Mouse (Mus musculus) limb, embryonic 10.5 days (tissue): ENCODE data around the gene Rnf182. TPM values are rescaled to one million over a fixed set of nuclear protein-coding genes. Genes with fewer than 3 reads are reported as not detected.

Source experiments
- DNase-seq: peaks from one replicate; pipeline ENCODE4 v3.0.0-alpha.2; 2017; ENCODE audit warnings: low spot score
- H3K27ac ChIP-seq: fragments of 300-500 bp; sonication (generic); 2 replicates; pipeline ENCODE4 v1.5.1; 2016; ENCODE audit warnings: mild to moderate bottlenecking
- H3K27me3 ChIP-seq: fragments of 300-500 bp; sonication (generic); 2 replicates; pipeline ENCODE4 v1.6.1; 2016; ENCODE audit warnings: low read depth, mild to moderate bottlenecking; ENCODE audit not compliant: poor library complexity, severe bottlenecking
- H3K36me3 ChIP-seq: fragments of 300-500 bp; sonication (generic); 2 replicates; pipeline ENCODE4 v1.6.1; 2016; ENCODE audit warnings: mild to moderate bottlenecking, moderate library complexity
- H3K4me1 ChIP-seq: fragments of 300-500 bp; sonication (generic); 2 replicates; pipeline ENCODE4 v1.6.1; 2016
- H3K4me3 ChIP-seq: fragments of 300-500 bp; sonication (generic); 2 replicates; pipeline ENCODE4 v1.5.1; 2016; ENCODE audit warnings: mild to moderate bottlenecking, moderate library complexity
- H3K9me3 ChIP-seq: fragments of 300-500 bp; sonication (generic); replicated peaks from 2 replicates; pipeline ENCODE4 v1.6.1; 2016; ENCODE audit warnings: mild to moderate bottlenecking
- WGBS: fragments of 180-500 bp; shearing (Covaris S2); methylation state at CpG from one replicate; pipeline ENCODE4 v1.1.7; 2016; 5-methylcytosine and 5-hydroxymethylcytosine counted together
- polyA plus RNA-seq: library from polyadenylated mRNA; unstranded; fragments of >200 nt; fragmentation: Nextera tagmentation; extraction: Ambion mirVana; gene quantifications from 2 replicates; pipeline ENCODE4 v1.2.1, GENCODE M21; 2016

Gene Rnf182
- polyA plus RNA-seq, 1 experiment from 2014 or later: 5.5 TPM

DNA sequence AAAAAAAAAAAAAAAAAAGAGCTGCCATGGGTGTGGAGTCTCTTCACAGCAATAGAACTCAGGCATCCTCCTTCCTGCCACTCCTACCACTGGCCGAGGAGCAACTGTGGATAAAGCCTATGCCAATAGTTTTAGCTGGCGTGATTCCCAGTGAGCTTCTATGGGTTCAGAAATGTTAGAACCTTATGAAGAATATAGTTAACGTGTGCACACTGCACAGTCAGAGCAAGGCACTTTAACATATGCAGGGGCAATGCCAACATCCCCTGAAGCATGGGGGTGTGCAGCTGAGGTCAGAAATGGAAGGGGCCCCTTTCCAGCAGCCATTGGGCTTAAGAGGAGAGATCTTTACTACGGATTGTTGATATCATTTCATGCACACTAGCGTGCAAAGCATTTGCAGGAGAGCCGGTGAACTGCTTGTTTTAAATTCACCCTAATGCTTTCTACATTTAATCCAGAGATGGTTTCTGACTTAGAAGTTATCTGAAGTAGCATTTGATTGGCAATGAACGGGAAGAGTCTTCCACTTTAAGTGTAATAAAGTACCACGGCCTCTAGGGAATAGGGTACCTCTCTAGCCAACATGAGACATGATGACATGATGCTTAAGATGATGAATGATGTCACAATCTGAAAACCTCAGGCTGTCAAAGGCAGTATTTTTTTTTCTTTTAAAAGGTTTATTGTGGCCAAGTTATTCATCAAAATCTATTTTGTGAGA lies 61.8 kb downstream of the Rnf182 start:
- 90% methylated on average over 8 of the region's 8 CpGs for WGBS
- peaks cover 11% of the 10 kb centered on the region for H3K4me1 ChIP-seq
- H3K27ac ChIP-seq: no peak overlapping the region
- no peak for DNase-seq
- no peaks in the 10 kb centered on the region for H3K36me3 ChIP-seq
- no peaks in the 10 kb centered on the region for H3K9me3 ChIP-seq
- no peak overlapping the region for H3K4me3 ChIP-seq
- H3K27me3 ChIP-seq: no peaks in the 10 kb centered on the region

DNA sequence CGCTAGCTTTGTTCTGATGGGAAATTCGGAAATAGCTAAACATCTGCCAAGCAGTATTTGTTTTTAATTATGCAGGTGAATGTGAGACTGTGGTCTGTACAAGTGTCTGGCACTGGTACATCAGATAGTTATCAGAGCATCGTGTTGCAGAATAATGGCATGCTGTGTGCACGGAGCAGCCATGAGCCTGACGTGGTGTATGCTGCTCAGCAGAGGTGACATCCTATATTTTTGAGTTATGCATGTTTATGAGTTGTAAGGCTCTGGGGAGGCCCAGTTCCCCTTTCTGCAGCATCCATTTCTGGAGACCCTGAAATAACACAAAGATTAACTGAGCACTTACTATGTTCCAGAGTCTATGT lies 62.4 kb downstream of the Rnf182 start:
- Histone ChIP-seq H3K27me3 (no peaks in the 10 kb centered on the region), H3K27ac (no peak overlapping the region), H3K4me3 (no peak overlapping the region), H3K36me3 (no peaks in the 10 kb centered on the region), H3K4me1 (peaks cover 11% of the 10 kb centered on the region), H3K9me3 (no peaks in the 10 kb centered on the region)
- no peak for DNase-seq
- 89% methylated on average over 5 of the region's 5 CpGs for WGBS

DNA sequence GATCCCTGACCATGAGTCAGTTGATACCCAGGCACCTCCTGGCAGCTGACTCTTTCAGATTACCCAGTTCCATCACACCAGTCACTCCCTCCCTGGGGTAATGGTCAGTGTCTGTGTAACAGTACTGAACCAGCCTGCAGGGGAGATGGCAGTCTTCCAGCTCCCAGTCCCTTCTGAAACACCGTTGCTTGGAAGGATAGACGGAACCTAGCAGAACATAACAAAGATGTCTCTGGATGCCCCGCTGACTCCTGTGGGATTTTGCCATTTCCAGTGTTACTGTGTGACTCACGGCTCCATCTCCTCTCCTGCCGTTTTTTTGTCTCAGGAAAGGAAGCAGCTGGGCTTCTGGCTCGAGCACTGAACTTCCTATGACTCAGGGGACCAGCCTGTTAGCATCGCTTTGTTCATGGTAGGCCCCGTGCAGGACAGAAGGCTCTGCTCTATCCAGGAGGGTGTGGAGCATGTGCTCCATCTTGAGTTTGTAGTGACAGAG lies 69.0 kb downstream of the Rnf182 start:
- 75% methylated on average over 8 of the region's 8 CpGs for WGBS
- Histone ChIP-seq H3K9me3 (no peaks in the 10 kb centered on the region), H3K4me1 (peaks cover 9% of the 10 kb centered on the region), H3K27me3 (no peaks in the 10 kb centered on the region), H3K27ac (peak overlapping the region; percentile 36; the same call in 1 of the 2 replicates), H3K36me3 (no peaks in the 10 kb centered on the region), H3K4me3 (no peak overlapping the region)
- no peak for DNase-seq

DNA sequence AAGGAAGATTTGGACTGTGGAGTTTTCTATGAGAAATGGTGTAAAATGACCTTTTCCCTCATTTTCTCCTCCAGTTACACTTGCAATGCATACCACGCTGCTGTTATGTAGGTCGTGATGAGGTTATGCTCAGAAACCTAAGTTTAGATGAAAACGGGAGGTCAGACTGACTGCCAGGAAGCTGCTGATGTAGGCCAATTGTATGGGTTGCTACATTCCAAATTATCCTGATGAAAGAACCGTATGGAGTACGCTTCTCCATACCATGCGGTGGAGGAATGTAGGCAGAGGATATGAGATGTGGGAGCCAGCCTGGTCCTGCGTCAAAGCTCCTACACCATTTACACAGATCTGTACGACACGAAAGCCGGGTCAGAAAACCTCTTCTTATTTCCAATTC lies 72.6 kb downstream of the Rnf182 start:
- H3K4me1 ChIP-seq: peaks cover 9% of the 10 kb centered on the region
- 94% methylated on average over 10 of the region's 10 CpGs for WGBS
- no peak overlapping the region for H3K4me3 ChIP-seq
- H3K36me3 ChIP-seq: no peaks in the 10 kb centered on the region
- H3K9me3 ChIP-seq: no peaks in the 10 kb centered on the region
- DNase-seq: no peak
- H3K27ac ChIP-seq: no peak overlapping the region
- H3K27me3 ChIP-seq: no peaks in the 10 kb centered on the region

DNA sequence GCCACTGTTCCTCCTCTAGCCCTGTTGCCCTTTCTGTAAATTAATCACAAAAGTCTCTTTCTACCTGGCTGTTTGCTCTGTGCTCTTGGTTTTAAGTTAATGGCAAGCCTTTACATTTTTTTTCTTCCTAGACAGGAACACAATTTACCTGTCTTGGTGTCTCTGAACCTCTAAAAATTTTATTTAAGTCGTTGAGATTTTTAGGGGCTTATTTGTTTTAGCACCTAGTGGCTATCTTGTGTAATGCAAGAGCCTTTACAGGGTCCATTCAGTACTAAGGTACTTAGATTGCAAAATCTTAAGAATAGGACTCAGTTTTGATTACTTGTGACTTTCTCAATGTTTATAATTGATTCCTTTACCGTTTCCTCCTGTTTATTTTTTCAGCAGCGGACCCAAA lies 76.2 kb downstream of the Rnf182 start:
- Histone ChIP-seq H3K9me3 (no peaks in the 10 kb centered on the region), H3K4me1 (no peaks in the 10 kb centered on the region), H3K4me3 (no peak overlapping the region), H3K27me3 (no peaks in the 10 kb centered on the region), H3K27ac (no peak overlapping the region), H3K36me3 (no peaks in the 10 kb centered on the region)
- DNase-seq: no peak
- WGBS: 66% methylated on average over 3 of the region's 3 CpGs

DNA sequence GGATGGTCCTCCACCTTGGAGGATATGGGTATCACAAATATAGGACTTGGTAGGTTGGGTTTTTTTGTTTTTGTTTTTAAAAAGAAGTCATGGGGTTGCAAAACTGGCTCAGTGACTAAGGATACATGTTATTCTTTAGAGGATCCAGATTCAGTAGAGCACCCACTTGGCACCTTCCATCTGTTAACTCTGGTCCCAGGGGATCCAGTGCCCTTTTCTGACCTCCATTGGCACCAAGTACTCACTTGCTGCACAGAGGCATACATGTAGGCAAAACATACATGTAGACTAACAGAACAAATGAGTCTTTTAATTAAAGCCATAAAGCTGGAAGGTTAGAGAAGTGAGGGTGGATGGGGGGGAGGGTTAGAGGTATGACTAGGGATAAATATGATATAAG lies 80.0 kb downstream of the Rnf182 start:
- Histone ChIP-seq H3K9me3 (no peaks in the 10 kb centered on the region), H3K4me1 (no peaks in the 10 kb centered on the region), H3K4me3 (no peak overlapping the region), H3K27me3 (no peaks in the 10 kb centered on the region), H3K27ac (no peak overlapping the region), H3K36me3 (no peaks in the 10 kb centered on the region)
- no peak for DNase-seq

DNA sequence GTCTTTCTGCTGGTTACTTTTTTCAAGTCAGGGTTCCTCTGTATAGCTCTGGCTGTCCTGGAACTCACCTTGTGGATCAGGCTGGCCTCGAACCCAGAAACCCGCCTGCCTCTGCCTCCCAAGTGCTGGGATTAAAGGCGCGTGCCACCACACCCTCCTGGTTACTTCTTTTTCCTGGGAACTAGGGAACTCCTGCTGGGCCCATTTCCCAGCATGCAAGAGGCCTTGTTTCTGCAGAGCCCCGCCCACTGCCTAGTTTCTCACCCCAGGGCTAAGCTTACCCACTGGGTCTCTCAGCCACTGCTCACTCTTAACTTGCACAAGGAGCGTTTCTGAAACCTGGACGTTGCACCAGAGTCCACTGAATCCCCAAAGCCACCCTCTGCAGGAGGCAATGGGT lies 80.5 kb downstream of the Rnf182 start:
- H3K4me3 ChIP-seq: no peak overlapping the region
- H3K9me3 ChIP-seq: no peaks in the 10 kb centered on the region
- H3K27ac ChIP-seq: no peak overlapping the region
- 87% methylated on average over 7 of the region's 7 CpGs for WGBS
- no peak for DNase-seq
- H3K4me1 ChIP-seq: no peaks in the 10 kb centered on the region
- no peaks in the 10 kb centered on the region for H3K27me3 ChIP-seq
- H3K36me3 ChIP-seq: no peaks in the 10 kb centered on the region

DNA sequence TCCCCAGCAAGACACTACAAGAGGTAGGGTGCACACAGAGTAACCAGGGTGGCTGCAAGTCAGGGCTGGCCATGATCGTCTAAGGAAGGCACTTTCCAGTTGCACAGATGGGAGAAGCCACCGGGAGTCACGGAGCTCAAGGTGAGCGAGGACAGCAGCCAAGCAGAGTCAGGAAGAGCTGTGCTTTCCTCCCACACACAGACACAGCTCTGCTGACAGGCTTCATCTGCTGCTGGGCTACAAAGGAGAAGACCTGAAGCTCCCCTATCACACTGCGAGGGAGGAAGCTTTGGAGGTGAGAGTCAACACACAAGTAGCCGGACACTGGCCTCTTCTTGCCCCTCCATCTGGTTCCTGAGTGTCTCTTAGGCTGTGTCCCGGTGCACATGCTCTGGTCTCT lies 83.0 kb downstream of the Rnf182 start:
- Histone ChIP-seq H3K9me3 (no peaks in the 10 kb centered on the region), H3K36me3 (no peaks in the 10 kb centered on the region), H3K4me3 (no peak overlapping the region), H3K27me3 (no peaks in the 10 kb centered on the region), H3K27ac (no peak overlapping the region), H3K4me1 (peaks cover 7% of the 10 kb centered on the region)
- no peak for DNase-seq
- WGBS: 85% methylated on average over 7 of the region's 7 CpGs

DNA sequence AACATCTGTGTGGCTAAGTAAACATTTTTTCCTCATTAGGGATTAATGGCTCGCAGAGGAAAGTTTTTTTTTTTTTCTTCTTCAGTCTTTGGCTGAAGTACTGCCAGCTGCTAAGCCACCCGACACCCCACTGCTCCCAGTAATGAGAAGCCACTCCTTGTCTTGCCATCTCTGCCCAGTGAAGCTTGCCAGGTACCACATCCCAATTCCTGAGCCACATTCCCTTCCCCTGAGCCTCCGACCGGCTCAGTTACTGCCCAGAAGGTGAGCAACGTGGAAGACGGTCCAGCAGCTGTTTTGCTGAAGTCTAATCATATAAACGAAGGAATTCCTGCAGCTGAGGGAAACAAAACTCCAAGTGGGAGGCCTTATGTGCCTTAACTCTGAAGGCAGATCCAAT lies 88.0 kb downstream of the Rnf182 start:
- no peaks in the 10 kb centered on the region for H3K9me3 ChIP-seq
- no peaks in the 10 kb centered on the region for H3K36me3 ChIP-seq
- no peaks in the 10 kb centered on the region for H3K27me3 ChIP-seq
- WGBS: 38% methylated on average over 7 of the region's 7 CpGs
- no peak overlapping the region for H3K4me3 ChIP-seq
- H3K27ac ChIP-seq: no peak overlapping the region
- DNase-seq: no peak
- H3K4me1 ChIP-seq: peaks cover 20% of the 10 kb centered on the region

DNA sequence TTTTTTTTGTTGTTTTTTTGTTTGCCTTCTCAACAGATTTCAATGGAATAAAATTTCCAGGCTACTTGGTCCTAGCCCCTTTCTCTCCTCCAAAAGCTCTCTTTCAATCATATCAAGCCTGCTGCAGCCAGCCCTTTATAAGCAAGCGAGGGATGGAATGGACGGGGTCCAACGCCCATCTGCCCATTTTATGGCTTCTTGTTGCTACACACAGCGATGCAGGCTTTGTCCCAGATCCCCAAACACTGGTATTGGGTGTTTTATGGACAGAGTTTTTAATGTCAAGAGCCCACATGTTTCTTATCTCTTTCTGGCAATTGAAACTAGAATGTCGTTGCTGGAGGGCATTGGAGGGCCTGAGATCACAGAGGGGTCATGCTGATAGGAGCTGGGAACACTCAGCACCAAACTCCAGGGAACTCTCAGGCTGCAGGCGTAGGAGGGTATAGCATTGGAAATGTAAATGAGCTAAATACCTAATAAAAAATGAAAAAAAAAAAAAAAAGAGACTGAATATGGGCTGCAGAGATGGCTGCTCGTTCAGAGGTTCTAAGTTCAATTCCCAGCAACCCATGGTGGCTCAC lies 89.1 kb downstream of the Rnf182 start:
- H3K27me3 ChIP-seq: no peaks in the 10 kb centered on the region
- H3K27ac ChIP-seq: no peak overlapping the region
- H3K4me3 ChIP-seq: no peak overlapping the region
- 55% methylated on average over 7 of the region's 7 CpGs for WGBS
- H3K9me3 ChIP-seq: no peaks in the 10 kb centered on the region
- DNase-seq: no peak
- no peaks in the 10 kb centered on the region for H3K36me3 ChIP-seq
- peaks cover 20% of the 10 kb centered on the region for H3K4me1 ChIP-seq

DNA sequence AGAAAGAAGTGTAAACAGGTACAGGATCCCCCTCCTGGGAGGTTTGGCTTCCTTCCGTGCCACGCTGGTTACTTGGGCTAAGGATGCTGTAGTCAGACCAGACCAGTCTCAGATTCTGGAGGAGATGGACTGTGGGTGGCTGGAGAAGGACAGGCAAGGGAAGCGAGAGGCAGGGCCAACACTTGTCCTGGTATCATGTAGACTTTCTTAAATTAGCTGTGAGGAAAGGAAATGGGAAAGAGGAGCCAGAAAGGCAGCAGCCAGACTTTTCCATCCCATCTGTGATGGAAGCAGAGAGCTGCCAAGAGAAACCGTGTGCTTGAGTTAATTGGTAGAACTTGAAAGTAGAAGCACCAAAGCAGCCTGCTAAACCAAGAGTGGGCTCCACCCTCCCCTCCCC lies 90.9 kb downstream of the Rnf182 start:
- no peaks in the 10 kb centered on the region for H3K27me3 ChIP-seq
- H3K4me3 ChIP-seq: no peak overlapping the region
- no peak for DNase-seq
- no peaks in the 10 kb centered on the region for H3K36me3 ChIP-seq
- H3K4me1 ChIP-seq: peaks cover 20% of the 10 kb centered on the region
- WGBS: 77% methylated on average over 4 of the region's 4 CpGs
- H3K9me3 ChIP-seq: no peaks in the 10 kb centered on the region
- no peak overlapping the region for H3K27ac ChIP-seq

DNA sequence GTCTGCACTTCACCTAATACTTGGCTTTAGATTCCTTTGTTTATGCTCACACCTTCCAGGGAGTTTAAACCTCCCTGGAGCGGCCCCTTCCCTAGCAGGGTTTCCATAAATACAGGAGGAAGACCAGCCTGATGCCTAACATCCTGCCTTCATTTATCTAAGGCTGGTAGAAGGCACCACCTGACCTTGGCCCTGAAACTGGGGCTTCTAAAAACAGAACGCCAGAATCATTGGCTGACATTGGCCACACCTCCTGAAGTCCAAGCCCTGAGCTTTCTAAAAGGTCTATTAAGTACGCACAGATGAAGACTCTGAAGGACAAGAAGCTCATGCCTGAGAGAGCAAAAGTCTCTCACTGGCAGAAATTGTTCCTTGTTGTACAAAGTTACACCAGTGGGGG lies 94.0 kb downstream of the Rnf182 start:
- Histone ChIP-seq H3K4me3 (no peak overlapping the region), H3K4me1 (0 out of 2 replicates have a peak, but pooled peaks cover 5% of the 10 kb centered on the region), H3K36me3 (no peaks in the 10 kb centered on the region), H3K27me3 (no peaks in the 10 kb centered on the region), H3K9me3 (no peaks in the 10 kb centered on the region), H3K27ac (no peak overlapping the region)
- 72% methylated on average over 3 of the region's 3 CpGs for WGBS
- no peak for DNase-seq

DNA sequence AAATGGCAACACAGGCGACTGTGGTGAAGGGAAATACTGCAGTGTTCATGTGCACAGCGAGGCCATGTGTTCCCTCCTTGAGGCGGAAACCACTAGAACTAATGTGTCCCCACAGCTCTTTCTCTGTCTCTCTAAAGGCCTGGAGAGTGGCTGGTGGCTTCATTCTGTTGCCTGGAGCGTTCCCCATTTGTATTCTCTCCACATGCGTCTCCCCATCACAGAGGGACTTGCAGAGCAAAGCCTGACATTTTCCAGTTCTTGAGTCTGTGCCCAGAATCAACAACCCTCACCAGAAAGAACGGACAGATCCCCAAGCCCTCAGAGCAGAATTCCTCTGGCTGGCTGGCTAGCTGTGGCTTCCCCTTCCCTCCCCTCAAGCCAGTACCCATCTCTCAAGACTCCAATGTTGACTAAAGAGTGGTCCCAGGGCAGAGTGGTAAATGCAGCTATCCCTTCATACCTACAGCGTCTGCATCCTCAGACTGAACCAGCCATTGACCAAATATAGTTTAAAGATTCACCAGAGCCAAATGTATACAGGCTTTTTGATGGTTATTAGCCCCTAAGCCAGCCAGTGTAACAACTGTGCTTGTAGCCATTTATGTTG lies 96.3 kb downstream of the Rnf182 start:
- Histone ChIP-seq H3K36me3 (no peaks in the 10 kb centered on the region), H3K9me3 (no peaks in the 10 kb centered on the region), H3K27me3 (no peaks in the 10 kb centered on the region), H3K4me3 (no peak overlapping the region), H3K27ac (no peak overlapping the region), H3K4me1 (0 out of 2 replicates have a peak, but pooled peaks cover 3% of the 10 kb centered on the region)
- WGBS: 85% methylated on average over 7 of the region's 7 CpGs
- DNase-seq: no peak
